Mouse (Mus musculus) liver, embryonic 14.5 days (tissue): Measurements from ENCODE around the gene Zfp619. TPM values are rescaled to one million over a fixed set of nuclear protein-coding genes. Genes with fewer than 3 reads are reported as not detected.
A peak's percentile ranks its signal among the peaks of the same experiment; 100 is the strongest.
"Not testable (repeated sequence)": the region's sequence is repeated elsewhere in the genome, so short reads cannot be mapped to it uniquely, and the experiment has no call there.

Source experiments
- ATAC-seq: fragments of 200-750 bp; cut with Nextera tagmentation; 2 replicates; pipeline ENCODE4 v1.8.0; 2017; ENCODE audit warnings: moderate number of reproducible peaks, mild to moderate bottlenecking, moderate library complexity; ENCODE audit not compliant: insufficient read depth
- DNase-seq, 3 experiments: peaks; one replicate each; pipeline ENCODE4 v3.0.0-alpha.2; 2012 to 2013; ENCODE audit warnings: low read depth in 3 of 3, low spot score in 3 of 3
- H3K27ac ChIP-seq: fragments of 300-500 bp; sonication (generic); 2 replicates; pipeline ENCODE4 v1.5.1; 2014; ENCODE audit warnings: moderate library complexity, mild to moderate bottlenecking, control low read depth, inconsistent platforms
- H3K27me3 ChIP-seq: fragments of 300-500 bp; sonication (generic); 2 replicates; pipeline ENCODE4 v1.6.1; 2014; ENCODE audit warnings: mild to moderate bottlenecking, low read length, moderate library complexity; ENCODE audit not compliant: control insufficient read depth, insufficient read depth
- H3K36me3 ChIP-seq: fragments of 300-500 bp; sonication (generic); replicated peaks from 2 replicates; pipeline ENCODE4 v1.6.1; 2014; ENCODE audit warnings: low read depth; ENCODE audit not compliant: control insufficient read depth, insufficient read depth
- H3K4me1 ChIP-seq, 2 experiments: fragments of 200-500 bp in 1 of 2; fragments of 300-500 bp in 1 of 2; sonication (generic) in 1 of 2; replicated peaks; 2 replicates each; pipeline ENCODE4 v1.6.1; 2012 to 2014; ENCODE audit warnings: antibody characterized with exemption in 1 of 2, inconsistent platforms in 1 of 2, low read length in 1 of 2; ENCODE audit not compliant: control insufficient read depth in 2 of 2, insufficient read depth in 2 of 2
- H3K4me2 ChIP-seq: fragments of 300-500 bp; sonication (generic); 2 replicates; pipeline ENCODE4 v1.6.1; 2014; ENCODE audit warnings: low read depth, mild to moderate bottlenecking, control low read depth, moderate library complexity
- H3K4me3 ChIP-seq, 2 experiments: fragments of 200-500 bp in 1 of 2; fragments of 300-500 bp in 1 of 2; sonication (generic) in 1 of 2; 2 replicates each; pipeline ENCODE4 v1.5.1; 2012 to 2014; ENCODE audit warnings: low read depth in 2 of 2, low read length in 2 of 2, mild to moderate bottlenecking in 2 of 2, control low read depth in 1 of 2, inconsistent platforms in 1 of 2, moderate library complexity in 1 of 2; ENCODE audit not compliant: insufficient read depth in 1 of 2
- H3K9ac ChIP-seq: fragments of 300-500 bp; sonication (generic); replicated peaks from 2 replicates; pipeline ENCODE4 v1.6.1; 2014; ENCODE audit warnings: mild to moderate bottlenecking, control low read depth, moderate library complexity
- H3K9me3 ChIP-seq: fragments of 300-500 bp; sonication (generic); 2 replicates; pipeline ENCODE4 v1.6.1; 2016; ENCODE audit warnings: low read length, mixed read lengths; ENCODE audit not compliant: control insufficient read depth
- CTCF ChIP-seq: IDR thresholded peaks from 2 replicates; pipeline ENCODE4 v1.5.1; 2016; ENCODE audit warnings: antibody characterized with exemption, low read depth, control low read depth
- EP300 ChIP-seq: IDR thresholded peaks from 2 replicates; pipeline ENCODE4 v1.6.1; 2016; ENCODE audit warnings: antibody characterized with exemption, low read depth
- WGBS: fragments of 180-500 bp; shearing (Covaris S2); extraction: QIAGEN DNeasy Blood & Tissue Kit; methylation state at CpG from one replicate; pipeline ENCODE4 v1.1.7; 2014; ENCODE audit not compliant: insufficient replicate concordance; 5-methylcytosine and 5-hydroxymethylcytosine counted together
- polyA plus RNA-seq, 2 experiments: library from polyadenylated mRNA; depleted of rRNA in 1 of 2; stranded (reverse) in 1 of 2; unstranded in 1 of 2; fragments of >200 nt; fragmentation: Nextera tagmentation in 1 of 2; extraction: Ambion mirVana in 1 of 2; gene quantifications; 2 replicates each; pipeline versions ENCODE4 v1.2.1 to v1.2.3; 2012 to 2014

The Zfp619 gene
- polyA plus RNA-seq, 2 experiments, result 0.25 to 0.29 TPM

- Histone ChIP-seq H3K27ac (peak overlapping the region; percentile 41), H3K9me3 (no peaks in the 10 kb centered on the region), H3K36me3 (no peaks in the 10 kb centered on the region; the same call in 1 of the 2 replicates), H3K4me1 (peaks cover 4 to 12% of the 10 kb centered on the region in 2 experiments), H3K27me3 (no peaks in the 10 kb centered on the region), H3K9ac (peak overlapping the region; percentile 70), H3K4me3 (peak overlapping the region; percentile 55 to 75), H3K4me2 (peak overlapping the region; percentile 83)
- WGBS, result 9% methylated on average over 5 of the region's 5 CpGs
- ATAC-seq (no peak), DNase-seq (no peak)
- TF ChIP-seq EP300 (no peak), CTCF (no peak)
These were observed 35.4 kb downstream of the Zfp619 start for GRCm38 (mm10) chr7:39552993-39553392.

GRCm38 (mm10) chr7:39553871-39554270 is 36.3 kb downstream of the Zfp619 start:
- H3K27me3 ChIP-seq, result no peaks in the 10 kb centered on the region
- no peak for ATAC-seq
- H3K4me2 ChIP-seq, result peak overlapping the region; percentile 83
- H3K4me1 ChIP-seq, result peaks cover 4 to 12% of the 10 kb centered on the region in 2 experiments
- TF ChIP-seq EP300 (no peak), CTCF (no peak)
- peak in 1 of 3 experiments; percentile 9 for DNase-seq
- no peak overlapping the region for H3K4me3 ChIP-seq
- H3K27ac ChIP-seq, result no peak overlapping the region
- H3K36me3 ChIP-seq, result no peaks in the 10 kb centered on the region; the same call in 1 of the 2 replicates
- no peaks in the 10 kb centered on the region for H3K9me3 ChIP-seq
- H3K9ac ChIP-seq, result no peak overlapping the region
- 68% methylated on average over 4 of the region's 4 CpGs for WGBS

GRCm38 (mm10) chr7:39580066-39580465 is 62.5 kb downstream of the Zfp619 start:
- no peaks in the 10 kb centered on the region for H3K4me1 ChIP-seq
- WGBS, result 67% methylated on average over 2 of the region's 2 CpGs

GRCm38 (mm10) chr7:39580601-39581000 is 63.0 kb downstream of the Zfp619 start:
- no peak overlapping the region for H3K4me3 ChIP-seq
- H3K36me3 ChIP-seq, result no peaks in the 10 kb centered on the region
- no peak for ATAC-seq
- no peaks in the 10 kb centered on the region for H3K4me1 ChIP-seq
- DNase-seq, result no peak
- H3K27ac ChIP-seq, result no peak overlapping the region
- H3K4me2 ChIP-seq, result no peak overlapping the region
- H3K9ac ChIP-seq, result no peak overlapping the region
- H3K9me3 ChIP-seq, result no peaks in the 10 kb centered on the region
- H3K27me3 ChIP-seq, result no peaks in the 10 kb centered on the region
- TF ChIP-seq CTCF, result no peak
- no peak for TF ChIP-seq EP300
- 81% methylated on average over 2 of the region's 2 CpGs for WGBS

More at GRCm38 (mm10) chr7:39580066-39580465, 62.5 kb downstream of the Zfp619 start:
- Histone ChIP-seq H3K27ac (no peak overlapping the region), H3K9me3 (no peaks in the 10 kb centered on the region), H3K27me3 (no peaks in the 10 kb centered on the region), H3K4me2 (no peak overlapping the region), H3K36me3 (no peaks in the 10 kb centered on the region), H3K9ac (no peak overlapping the region), H3K4me3 (no peak overlapping the region)
- TF ChIP-seq EP300 (no peak), CTCF (no peak)
- ATAC-seq (no peak), DNase-seq (no peak)

- H3K9ac ChIP-seq, DNase-seq, H3K4me3 ChIP-seq, H3K4me1 ChIP-seq, ATAC-seq, H3K27me3 ChIP-seq, H3K27ac ChIP-seq, H3K9me3 ChIP-seq, H3K36me3 ChIP-seq, H3K4me2 ChIP-seq: not testable (repeated sequence)
- 63% methylated on average over 6 of the region's 6 CpGs for WGBS
These were observed 69.3 kb downstream of the Zfp619 start for GRCm38 (mm10) chr7:39586834-39587233.
